Mouse (Mus musculus) Patski (cell line): Measurements from ENCODE around the gene Arhgef3. TPM values are rescaled to one million over a fixed set of nuclear protein-coding genes. Genes with fewer than 3 reads are reported as not detected.

Experiments used
- ATAC-seq: fragments of 100-300 bp; one replicate; pipeline ENCODE4 v1.8.0; 2021
- CTCF ChIA-PET: fragments of 350-600 bp; sonication (Branson Sonifier 250); formaldehyde crosslinking; loops from one replicate; lab custom pipeline; 2022; ENCODE audit warnings: inconsistent platforms; lab: Charles Lee
- POLR2A ChIA-PET: fragments of 350-600 bp; sonication (Branson Sonifier 250); formaldehyde crosslinking; loops from one replicate; lab custom pipeline; 2022; ENCODE audit warnings: antibody characterized with exemption, inconsistent platforms; lab: Charles Lee
- DNase-seq: peaks from one replicate; pipeline ENCODE4 v3.0.0-alpha.2; 2011; ENCODE audit warnings: low read depth, low spot score
- H3K27me3 ChIP-seq: fragments of 371-371 bp; one replicate; pipeline ENCODE4 v1.5.1; 2021
- CTCF ChIP-seq: fragments of 100-300 bp; IDR thresholded peaks from one replicate; pipeline ENCODE4 v1.5.1; 2021
- in situ Hi-C: fragments of 300-500 bp; cut with MboI; formaldehyde crosslinking; loops from 3 replicates; pipeline ENCODE4 v1.11.1; 2018; ENCODE audit warnings: low pct_unique_long_range_greater_than_20kb, mixed read lengths
- polyA plus RNA-seq: library from polyadenylated mRNA; unstranded; gene quantifications from one replicate; pipeline ENCODE4 v1.2.3, GENCODE M21; 2021

Arhgef3 gene
- polyA plus RNA-seq, 1 experiment from 2014 or later = 3.4 TPM

- ATAC-seq = no peak
- H3K27me3 ChIP-seq = no peaks in the 10 kb centered on the region
- DNase-seq = no peak
- in situ Hi-C loops = no loop called here
- POLR2A ChIA-PET = no interaction called here
- CTCF ChIA-PET = no interaction called here
- no peak for TF ChIP-seq CTCF
Measured at GRCm38 (mm10) chr14:27325537-27325936, 210.8 kb downstream of the Arhgef3 start.

DNA sequence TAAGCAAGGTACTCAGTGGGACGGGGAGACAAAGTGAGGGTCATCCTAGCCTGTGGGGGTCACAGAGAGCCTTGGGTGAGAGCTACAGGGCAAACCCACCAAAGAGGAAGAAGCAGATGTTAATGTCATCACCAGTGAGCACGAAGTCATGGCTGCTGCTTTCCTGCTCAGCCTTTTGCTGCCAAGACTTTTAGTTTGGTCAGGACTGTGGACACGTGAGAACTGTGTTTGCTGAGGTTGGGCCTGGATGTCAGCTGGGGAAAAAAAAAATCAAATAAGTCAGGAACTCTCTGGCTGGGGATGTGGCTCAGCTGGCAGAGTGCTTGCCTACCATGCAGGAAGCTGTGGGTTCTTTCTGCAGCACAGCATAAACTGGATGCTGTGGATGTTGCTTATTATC is 213.2 kb downstream of the Arhgef3 start:
- ChIA-PET POLR2A (no interaction called here), CTCF (no interaction called here)
- in situ Hi-C loops = no loop called here
- no peak for ATAC-seq
- no peak for TF ChIP-seq CTCF
- H3K27me3 ChIP-seq = no peaks in the 10 kb centered on the region
- DNase-seq = no peak

GRCm38 (mm10) chr14:27328952-27329351 is 214.3 kb downstream of the Arhgef3 start:
- no peaks in the 10 kb centered on the region for H3K27me3 ChIP-seq
- DNase-seq (no peak), ATAC-seq (no peak)
- no peak for TF ChIP-seq CTCF
- in situ Hi-C loops = no loop called here
- ChIA-PET POLR2A (interaction anchor here (0.5 kb wide), 1 partner anchor 157 kb away, joined by 3 read pairs; no protein-coding TSS in a partner anchor), CTCF (no interaction called here)

GRCm38 (mm10) chr14:27331490-27332035 is 216.9 kb downstream of the Arhgef3 start:
- in situ Hi-C loops = no loop called here
- ChIA-PET POLR2A (no interaction called here), CTCF (no interaction called here)
- DNase-seq (no peak), ATAC-seq (no peak)
- TF ChIP-seq CTCF = no peak
- H3K27me3 ChIP-seq = peaks cover 6% of the 10 kb centered on the region

GRCm38 (mm10) chr14:27332359-27332987 is 217.8 kb downstream of the Arhgef3 start:
- DNase-seq = peak; percentile 22
- CTCF ChIA-PET = no interaction called here
- no peak for ATAC-seq
- TF ChIP-seq CTCF = no peak
- peaks cover 10% of the 10 kb centered on the region for H3K27me3 ChIP-seq
- in situ Hi-C loops = no loop called here
- POLR2A ChIA-PET = no interaction called here

- ChIA-PET CTCF (interaction anchor here (0.8 to 1.2 kb wide), 2 partner anchors 14 to 48 kb away, joined by 3 read pairs; no protein-coding TSS in a partner anchor), POLR2A (interaction anchor here (1.2 kb wide), 2 partner anchors 73 to 94 kb away, joined by 3 read pairs; no protein-coding TSS in a partner anchor)
- no peak for TF ChIP-seq CTCF
- in situ Hi-C loops = loop anchor here (5.0 kb wide), 1 partner anchor 82 kb away; no protein-coding TSS in a partner anchor
- ATAC-seq (peak; percentile 74), DNase-seq (no peak)
- peaks cover 12% of the 10 kb centered on the region for H3K27me3 ChIP-seq
Measured at GRCm38 (mm10) chr14:27335331-27336207, 220.9 kb downstream of the Arhgef3 start.

DNA sequence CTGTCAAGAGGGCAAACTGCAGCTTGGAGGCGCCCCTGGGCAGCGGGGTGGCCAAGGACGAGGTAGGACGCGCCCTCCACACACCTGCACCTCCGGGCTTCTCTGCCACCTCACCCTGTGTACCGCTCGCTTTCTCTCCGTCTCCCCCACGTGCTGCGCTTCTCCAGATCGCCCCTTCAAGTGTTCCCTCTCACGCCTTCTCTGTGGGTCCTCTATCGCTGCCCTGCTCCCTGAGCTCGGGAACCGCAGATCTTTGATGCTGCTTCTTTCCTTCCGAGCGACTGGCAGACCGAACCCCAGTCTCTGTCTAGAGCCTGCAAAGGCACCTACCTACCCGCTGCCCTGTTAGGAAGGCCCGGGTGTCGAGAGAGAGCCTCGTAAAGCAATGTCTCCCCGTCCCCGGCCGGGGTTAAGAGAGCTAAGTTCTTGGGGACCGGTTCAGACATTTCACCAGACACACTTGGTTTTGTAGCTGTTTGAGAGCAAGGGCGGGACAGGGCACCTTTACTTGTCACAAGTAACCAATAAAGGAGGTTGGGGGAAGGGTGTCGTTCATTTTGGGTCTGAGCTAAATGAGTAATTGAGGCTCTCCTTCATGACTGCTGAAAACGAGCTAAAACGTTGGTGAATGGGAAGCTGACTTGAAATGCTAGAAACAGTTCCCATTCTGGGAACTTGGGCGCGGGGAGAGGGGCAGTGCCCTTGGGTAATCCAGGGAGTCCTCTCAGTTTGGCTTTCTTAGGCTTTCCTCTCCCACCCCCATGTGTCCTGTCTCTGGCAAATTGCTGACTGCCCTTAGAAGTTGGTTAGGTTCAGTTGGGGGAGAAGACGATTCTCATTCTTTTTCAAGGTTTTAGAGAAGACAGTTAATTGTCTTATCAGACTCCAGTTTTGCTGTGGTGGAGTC is 221.8 kb downstream of the Arhgef3 start:
- DNase-seq (no peak), ATAC-seq (peak; percentile 18)
- TF ChIP-seq CTCF = no peak
- in situ Hi-C loops = loop anchor here (5.0 kb wide), 1 partner anchor 81 kb away; no protein-coding TSS in a partner anchor
- peaks cover 12% of the 10 kb centered on the region for H3K27me3 ChIP-seq
- ChIA-PET POLR2A (interaction anchor here (0.7 to 1.2 kb wide), 3 partner anchors 72 to 146 kb away, joined by 3 read pairs; no protein-coding TSS in a partner anchor), CTCF (interaction anchor here (0.7 to 2.0 kb wide), 3 partner anchors 13 to 78 kb away, joined by 3 to 6 read pairs (median 3); no protein-coding TSS in a partner anchor)

GRCm38 (mm10) chr14:27337156-27337555 is 222.5 kb downstream of the Arhgef3 start:
- TF ChIP-seq CTCF = no peak
- no peak for ATAC-seq
- peaks cover 12% of the 10 kb centered on the region for H3K27me3 ChIP-seq
- no peak for DNase-seq
- in situ Hi-C loops = loop anchor here (5.0 kb wide), 1 partner anchor 80 kb away; no protein-coding TSS in a partner anchor
- ChIA-PET CTCF (interaction anchor here (0.7 to 2.0 kb wide), 2 partner anchors 66 to 77 kb away, joined by 3 to 6 read pairs; no protein-coding TSS in a partner anchor), POLR2A (interaction anchor here (0.9 kb wide), 1 partner anchor 147 kb away, joined by 3 read pairs; no protein-coding TSS in a partner anchor)

DNA sequence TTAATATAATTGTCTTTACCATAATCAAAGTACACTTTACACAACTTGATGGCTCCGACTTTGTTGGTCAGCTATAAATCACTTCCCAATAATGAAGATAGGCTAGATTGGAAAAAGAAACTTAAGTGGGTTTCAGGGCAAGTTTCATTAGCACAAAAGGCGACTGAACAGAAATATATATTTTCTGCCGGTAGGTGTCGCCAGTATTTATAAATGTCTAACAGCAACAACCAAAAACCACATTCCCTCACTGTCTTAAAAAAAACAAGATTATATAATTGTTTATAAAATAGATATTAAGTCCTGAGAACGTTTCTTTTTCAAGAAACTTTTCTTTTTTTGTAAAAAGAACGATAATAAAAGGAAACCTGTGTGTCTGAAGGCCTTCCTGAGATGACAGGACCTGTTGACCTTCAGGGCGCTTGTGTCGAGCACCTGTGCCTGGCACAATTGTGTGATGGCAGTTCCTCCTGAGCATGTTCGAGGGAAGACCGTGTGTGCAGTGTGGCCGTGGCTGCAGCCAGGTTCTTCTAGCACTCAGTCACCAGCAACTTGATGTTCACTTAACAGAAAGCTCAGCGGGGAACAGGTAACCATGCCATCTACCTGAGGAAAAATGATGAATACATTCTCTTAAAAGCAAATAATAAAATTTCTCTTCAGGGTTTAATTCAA is 223.5 kb downstream of the Arhgef3 start:
- CTCF ChIA-PET = interaction anchor here (1.0 to 2.9 kb wide), 7 partner anchors 12 to 103 kb away, joined by 3 to 8 read pairs (median 4); no protein-coding TSS in a partner anchor
- ATAC-seq (no peak), DNase-seq (no peak)
- TF ChIP-seq CTCF = peak; percentile 56
- peaks cover 12% of the 10 kb centered on the region for H3K27me3 ChIP-seq
- in situ Hi-C loops = loop anchor here (5.0 kb wide), 1 partner anchor 79 kb away; no protein-coding TSS in a partner anchor
- POLR2A ChIA-PET = interaction anchor here (0.6 kb wide), 1 partner anchor 38 kb away, joined by 4 read pairs; no protein-coding TSS in a partner anchor
